Mouse (Mus musculus) thymus, adult 2 months (tissue): ENCODE data around the gene Pdss2.

Experiments
- CTCF ChIP-seq: fragments of 200-500 bp; IDR thresholded peaks from 2 replicates; pipeline ENCODE4 v1.5.1; 2012; ENCODE audit warnings: mild to moderate bottlenecking, control low read depth, low read length, moderate library complexity, borderline replicate concordance; ENCODE audit not compliant: control insufficient read depth, poor library complexity, insufficient read depth; ENCODE audit errors: extremely low read depth
- POLR2A ChIP-seq: fragments of 200-500 bp; IDR thresholded peaks from 2 replicates; pipeline ENCODE4 v1.6.1; 2012; ENCODE audit warnings: mild to moderate bottlenecking, low read length, control low read depth, moderate library complexity; ENCODE audit not compliant: control insufficient read depth, poor library complexity, insufficient read depth; ENCODE audit errors: extremely low read depth

- no peak for TF ChIP-seq CTCF
- TF ChIP-seq POLR2A, result no peak
Observed at GRCm38 (mm10) chr10:43454219-43454618, 232.9 kb downstream of the Pdss2 start.
